In the genomic region with DNA sequence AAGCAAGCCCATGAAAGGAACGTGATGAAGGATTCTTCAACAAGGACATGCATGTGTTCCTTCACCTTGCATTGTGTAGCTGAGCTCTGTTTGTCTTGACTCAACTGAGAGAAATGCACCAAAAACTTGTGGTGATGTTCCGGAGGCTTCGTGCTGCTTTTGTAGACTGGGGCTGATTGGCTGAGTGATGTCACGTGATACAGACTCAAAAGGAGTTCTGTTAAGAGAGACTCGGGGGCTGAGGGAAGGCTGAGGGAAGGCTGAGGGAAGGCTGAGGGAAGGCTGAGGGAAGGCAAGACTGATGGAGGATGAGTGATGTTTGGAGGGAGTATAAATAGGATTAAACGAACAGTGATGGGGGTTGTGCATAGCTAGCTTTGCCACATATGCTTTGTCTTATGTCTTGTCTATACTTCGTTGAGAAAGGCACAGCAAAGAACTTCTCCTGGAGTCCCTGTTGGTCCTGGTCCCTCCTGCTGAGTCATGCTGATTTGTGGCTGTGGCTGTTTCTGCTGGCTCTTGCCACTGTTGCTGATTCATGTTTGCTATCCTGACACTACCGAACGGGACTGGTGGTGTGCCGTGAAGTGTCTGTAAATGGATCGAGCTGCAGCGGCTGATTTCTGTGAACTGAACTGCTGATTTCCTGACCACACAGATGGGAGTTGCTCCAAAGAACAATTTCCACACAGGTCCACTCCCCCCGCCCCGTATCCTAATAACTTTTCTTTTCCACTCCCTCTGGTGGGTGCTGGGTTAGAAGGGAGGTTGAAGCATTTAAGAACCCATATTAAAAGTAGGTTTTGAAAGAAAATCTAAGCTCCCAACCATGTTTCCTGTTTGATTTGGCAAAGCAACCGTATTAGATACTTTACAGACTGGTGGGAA, we compare ENCODE assay signal across 16 mouse cellular contexts.
DNase-seq lines count a peak whose midpoint lies in the region; ATAC-seq and TF ChIP-seq lines count a peak whose summit lies in the region.
"Had no signal": no experiment of that assay in that cellular context is flagged by ENCODE, and none has a peak within 500 bp of the region (broad histone marks: within the 10 kb centered on the region; RNA-seq: fewer than 3 reads in every experiment).

No protein-coding gene starts in this region.

- H3K9me3 ChIP-seq in kidney, embryonic 15.5 days (replicated peaks), result no peaks in the 10 kb centered on the region
- no peaks in the 10 kb centered on the region for H3K9me3 ChIP-seq in ES-E14 (ENCODE audit: control insufficient read depth, insufficient read depth, low read depth, low read length)
- no peaks in the 10 kb centered on the region for H3K9me3 ChIP-seq in embryonic facial prominence, embryonic 15.5 days (replicated peaks)
- no peaks in the 10 kb centered on the region for H3K9me3 ChIP-seq in kidney, postnatal 0 days (replicated peaks; ENCODE audit: low read length)
- H3K9me3 ChIP-seq: hindbrain, embryonic 12.5 days; midbrain, embryonic 13.5 days had no signal

- in situ Hi-C loops in ES-E14 (cut with MboI; ENCODE audit: low sequenced_read_pairs in 2 of 2, unreplicated experiment in 2 of 2), result no loop called here

- peak overlapping the region; percentile 71 for H3K27ac ChIP-seq in kidney, embryonic 15.5 days
- no peak overlapping the region for H3K27ac ChIP-seq in ES-E14 (ENCODE audit: insufficient read depth, low read depth, low read length, poor library complexity, severe bottlenecking)
- 0 out of 2 replicates have a peak overlapping the region, but pooled peaks have one; percentile 5 for H3K27ac ChIP-seq in embryonic facial prominence, embryonic 15.5 days (replicated peaks)
- H3K27ac ChIP-seq in kidney, postnatal 0 days, result peak overlapping the region; percentile 63; the same call in 1 of the 2 replicates
- H3K27ac ChIP-seq: hindbrain, embryonic 12.5 days; liver, embryonic 13.5 days; midbrain, embryonic 13.5 days had no signal

- no peaks in the 10 kb centered on the region for H3K27me3 ChIP-seq in kidney, embryonic 15.5 days
- no peaks in the 10 kb centered on the region for H3K27me3 ChIP-seq in embryonic facial prominence, embryonic 15.5 days
- H3K27me3 ChIP-seq in kidney, postnatal 0 days (ENCODE audit: insufficient read depth, low read length), result no peaks in the 10 kb centered on the region
- H3K27me3 ChIP-seq: hindbrain, embryonic 12.5 days; liver, embryonic 13.5 days; midbrain, embryonic 13.5 days had no signal

- DNase-seq in kidney, adult 8-10 months, result no peak
- peak; percentile 22 for DNase-seq in ES-E14 (ENCODE audit: low read depth, low spot score)
- peak; percentile 72 for DNase-seq in kidney, postnatal 0 days (ENCODE audit: low spot score)
- no peak for DNase-seq in embryo, embryonic 10.5 days (ENCODE audit: low spot score)
- DNase-seq in layer of hippocampus, adult 9-10 months (ENCODE audit: low spot score), result no peak
- DNase-seq: adrenal gland, postnatal 14 days; forebrain, postnatal 0 days; gastrocnemius, postnatal 36 days; liver, embryonic 13.5 days; right cerebral cortex, postnatal 14 days had no signal

- H3K36me3 ChIP-seq in kidney, embryonic 15.5 days, result no peaks in the 10 kb centered on the region
- no peaks in the 10 kb centered on the region for H3K36me3 ChIP-seq in ES-E14 (ENCODE audit: control insufficient read depth, insufficient read depth, low read length, poor library complexity, severe bottlenecking)
- no peaks in the 10 kb centered on the region for H3K36me3 ChIP-seq in embryonic facial prominence, embryonic 15.5 days
- no peaks in the 10 kb centered on the region for H3K36me3 ChIP-seq in kidney, postnatal 0 days (ENCODE audit: insufficient read depth, low read length)
- H3K36me3 ChIP-seq: hindbrain, embryonic 12.5 days; liver, embryonic 13.5 days; midbrain, embryonic 13.5 days had no signal

- 0 out of 2 replicates have a peak, but pooled peaks have one; percentile 25 for ATAC-seq in kidney, embryonic 15.5 days (replicated peaks; ENCODE audit: low FRiP score)
- ATAC-seq in embryonic facial prominence, embryonic 15.5 days (ENCODE audit: insufficient number of reproducible peaks, low FRiP score, low TSS enrichment, low read depth), result 0 out of 2 replicates have a peak, but pooled peaks have one; percentile 29
- ATAC-seq in kidney, postnatal 0 days (replicated peaks; ENCODE audit: low FRiP score, low read depth), result no peak
- ATAC-seq: forebrain, postnatal 0 days; intestine, embryonic 16.5 days; midbrain, embryonic 13.5 days had no signal

- no peak overlapping the region for H3K9ac ChIP-seq in kidney, embryonic 15.5 days
- H3K9ac ChIP-seq in ES-E14 (ENCODE audit: insufficient read depth, low read depth, low read length, poor library complexity, severe bottlenecking), result no peak overlapping the region
- no peak overlapping the region for H3K9ac ChIP-seq in embryonic facial prominence, embryonic 15.5 days
- no peak overlapping the region for H3K9ac ChIP-seq in kidney, postnatal 0 days (ENCODE audit: low read depth, low read length)
- H3K9ac ChIP-seq: forebrain, postnatal 0 days; hindbrain, embryonic 12.5 days; liver, embryonic 13.5 days; midbrain, embryonic 13.5 days had no signal

- no peaks in the 10 kb centered on the region for H3K4me1 ChIP-seq in kidney, embryonic 15.5 days
- H3K4me1 ChIP-seq in ES-E14 (ENCODE audit: control insufficient read depth in 2 of 2, insufficient read depth in 2 of 2, low read length in 2 of 2, poor library complexity in 1 of 2), result no peaks in the 10 kb centered on the region; a peak in 1 of 4 replicates
- peaks cover 11% of the 10 kb centered on the region; the same call in 1 of the 2 replicates for H3K4me1 ChIP-seq in embryonic facial prominence, embryonic 15.5 days
- no peaks in the 10 kb centered on the region for H3K4me1 ChIP-seq in kidney, postnatal 0 days (replicated peaks; ENCODE audit: insufficient read depth, low read length)
- H3K4me1 ChIP-seq: liver, embryonic 13.5 days had no signal

- H3K4me2 ChIP-seq in kidney, embryonic 15.5 days, result peak overlapping the region; percentile 32
- no peak overlapping the region for H3K4me2 ChIP-seq in embryonic facial prominence, embryonic 15.5 days (replicated peaks)
- H3K4me2 ChIP-seq in kidney, postnatal 0 days (ENCODE audit: low read length), result peak overlapping the region; percentile 37
- H3K4me2 ChIP-seq: hindbrain, embryonic 12.5 days; liver, embryonic 13.5 days; midbrain, embryonic 13.5 days had no signal

- WGBS in kidney, embryonic 15.5 days, result 69% methylated on average over 15 of the region's 15 CpGs
- 71% methylated on average over 15 of the region's 15 CpGs for WGBS in embryonic facial prominence, embryonic 15.5 days
- WGBS in kidney, postnatal 0 days, result 69% methylated on average over 15 of the region's 15 CpGs

- H3K4me3 ChIP-seq in kidney, embryonic 15.5 days (replicated peaks), result no peak overlapping the region; the same call in 1 of the 2 replicates
- no peak overlapping the region for H3K4me3 ChIP-seq in ES-E14 (ENCODE audit: insufficient read depth in 1 of 2, low read depth in 1 of 2, low read length in 2 of 2, poor library complexity in 1 of 2, severe bottlenecking in 1 of 2)
- H3K4me3 ChIP-seq in embryonic facial prominence, embryonic 15.5 days (replicated peaks), result no peak overlapping the region
- H3K4me3 ChIP-seq in kidney, postnatal 0 days (replicated peaks; ENCODE audit: low read depth, low read length), result peak overlapping the region; percentile 9; the same call in 1 of the 2 replicates
- H3K4me3 ChIP-seq: erythroblast, embryonic 14.5 days; hindbrain, embryonic 12.5 days; liver, embryonic 13.5 days; midbrain, embryonic 13.5 days had no signal

- no peak for TF ChIP-seq CTCF in kidney, postnatal 0 days (IDR thresholded peaks at IDR 0.05; ENCODE audit: low read depth)

TF ChIP-seq in ES-E14, 5 proteins besides CTCF, POLR2A, EP300 and RAD21:
- peak; percentile 52; the same call in 1 of the 2 replicates for TF ChIP-seq MAFK (IDR thresholded peaks at IDR 0.05; ENCODE audit: insufficient read depth, low read depth, low read length)
- TF ChIP-seq CHD2 (IDR thresholded peaks at IDR 0.05; ENCODE audit: low read depth, low read length), result no peak
TF ChIP-seq in ES-E14: peak in this region for 1.

Comparison
In these comparisons a context has a peak if more than half of its experiments do, and no peak if none do; other contexts are left out.
1. DNase-seq: peak in ES-E14 (single experiment) and kidney, postnatal 0 days (single experiment); none in kidney, adult 8-10 months (0 of 2), embryo, embryonic 10.5 days (single experiment) and layer of hippocampus, adult 9-10 months (single experiment).